Mouse (Mus musculus) lung, embryonic 16.5 days (tissue): ENCODE data around the gene Elf3. TPM values are rescaled to one million over a fixed set of nuclear protein-coding genes. Genes with fewer than 3 reads are reported as not detected.

Source experiments
- ATAC-seq: fragments of 200-750 bp; cut with Nextera tagmentation; 2 replicates; pipeline ENCODE4 v1.8.0; 2017; ENCODE audit warnings: low read depth, mild to moderate bottlenecking, moderate library complexity
- H3K27ac ChIP-seq: fragments of 300-500 bp; sonication (generic); 2 replicates; pipeline ENCODE4 v1.5.1; 2014; ENCODE audit warnings: mild to moderate bottlenecking, control low read depth, low read length
- H3K27me3 ChIP-seq: fragments of 300-500 bp; sonication (generic); 2 replicates; pipeline ENCODE4 v1.6.1; 2014; ENCODE audit warnings: low read depth, low read length, mixed read lengths; ENCODE audit not compliant: control insufficient read depth, insufficient read depth
- H3K36me3 ChIP-seq: fragments of 300-500 bp; sonication (generic); 2 replicates; pipeline ENCODE4 v1.6.1; 2014; ENCODE audit warnings: low read length; ENCODE audit not compliant: control insufficient read depth, insufficient read depth
- H3K4me1 ChIP-seq: fragments of 300-500 bp; sonication (generic); replicated peaks from 2 replicates; pipeline ENCODE4 v1.6.1; 2014; ENCODE audit warnings: low read length, mixed read lengths; ENCODE audit not compliant: control insufficient read depth, insufficient read depth
- H3K4me2 ChIP-seq: fragments of 300-500 bp; sonication (generic); 2 replicates; pipeline ENCODE4 v1.6.1; 2014; ENCODE audit warnings: low read depth, low read length, control low read depth
- H3K4me3 ChIP-seq: fragments of 300-500 bp; sonication (generic); 2 replicates; pipeline ENCODE4 v1.5.1; 2014; ENCODE audit warnings: mild to moderate bottlenecking, low read length, control low read depth
- H3K9ac ChIP-seq: fragments of 300-500 bp; sonication (generic); 2 replicates; pipeline ENCODE4 v1.6.1; 2014; ENCODE audit warnings: low read length, control low read depth
- H3K9me3 ChIP-seq: fragments of 300-500 bp; sonication (generic); 2 replicates; pipeline ENCODE4 v1.6.1; 2016; ENCODE audit warnings: low read length; ENCODE audit not compliant: control insufficient read depth
- WGBS: fragments of 180-500 bp; shearing (Covaris S2); extraction: QIAGEN DNeasy Blood & Tissue Kit; methylation state at CpG from one replicate; pipeline ENCODE4 v1.1.7; 2014; 5-methylcytosine and 5-hydroxymethylcytosine counted together
- polyA plus RNA-seq: library from polyadenylated mRNA; unstranded; fragments of >200 nt; fragmentation: Nextera tagmentation; extraction: Ambion mirVana; gene quantifications from 2 replicates; pipeline ENCODE4 v1.2.1, GENCODE M21; 2015

Gene Elf3
- polyA plus RNA-seq, 1 experiment from 2014 or later: 32.9 TPM

DNA sequence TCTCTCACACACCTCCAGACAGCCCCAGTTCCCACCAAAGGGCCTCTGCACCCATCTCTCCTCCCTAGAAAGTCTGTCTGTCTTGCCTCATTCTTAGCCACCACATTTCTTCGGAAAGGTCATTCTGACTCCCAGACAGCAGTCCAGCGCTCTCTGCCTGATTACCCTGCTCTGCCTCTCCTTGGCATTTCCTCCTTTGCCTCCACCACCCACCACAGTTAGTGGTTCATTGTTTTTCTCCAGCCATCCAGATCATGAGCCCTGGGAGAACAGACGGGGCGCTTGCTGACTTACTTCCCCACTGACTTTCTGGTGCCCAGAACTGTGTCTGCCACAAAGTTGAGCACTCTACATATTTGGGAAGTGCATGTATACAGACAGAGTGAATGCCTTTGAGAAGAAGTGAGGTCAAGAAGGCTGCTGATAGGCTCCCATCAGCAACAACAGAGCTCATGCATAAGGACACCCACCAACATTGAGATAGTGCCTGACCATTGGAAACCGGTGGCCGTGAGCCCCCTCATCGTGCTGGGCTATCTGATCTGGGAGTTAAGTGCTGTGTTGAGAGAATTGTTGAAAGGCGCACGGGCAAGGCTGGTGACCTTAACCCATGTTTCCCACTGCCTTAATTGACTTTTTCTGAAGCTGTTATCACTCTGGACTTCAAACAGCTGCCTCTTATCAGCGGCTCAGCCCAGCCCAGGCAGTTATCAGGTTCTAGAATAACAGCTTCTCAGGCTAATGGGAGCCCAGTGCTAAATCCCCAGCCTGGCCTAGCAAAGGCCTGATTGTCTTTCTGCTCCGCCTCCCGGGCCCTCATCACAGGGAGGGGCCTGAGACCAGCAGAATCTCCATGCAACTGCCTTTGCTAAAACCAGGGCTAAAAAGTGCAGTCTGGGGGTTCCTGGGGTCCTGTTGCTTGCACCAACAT is 53.9 kb downstream of the Elf3 start:
- Histone ChIP-seq H3K27ac (no peak overlapping the region), H3K36me3 (no peaks in the 10 kb centered on the region), H3K9me3 (no peaks in the 10 kb centered on the region), H3K9ac (no peak overlapping the region), H3K4me2 (no peak overlapping the region), H3K4me1 (peaks cover 3% of the 10 kb centered on the region; the same call in 1 of the 2 replicates), H3K27me3 (no peaks in the 10 kb centered on the region), H3K4me3 (no peak overlapping the region)
- ATAC-seq: no peak
- 31% methylated on average over 12 of the region's 12 CpGs for WGBS

Other genes with a start within 250 kb of the Elf3 start
- gene Lgr6, start 153.3 kb downstream of the Elf3 start, polyA plus RNA-seq: 9.2 and 9.9 TPM in 2 replicates
- gene Ptpn7, start 125.9 kb downstream of the Elf3 start, polyA plus RNA-seq: 4.4 and 6.1 TPM in 2 replicates
- 37.4 and 42.9 TPM in 2 replicates for gene Arl8a, start 111.7 kb downstream of the Elf3 start, polyA plus RNA-seq
- not detected in 2 replicates for gene Gpr37l1, start 90.9 kb downstream of the Elf3 start, polyA plus RNA-seq
- gene Rnpep, start 25.5 kb upstream of the Elf3 start, polyA plus RNA-seq: 96.0 and 108 TPM in 2 replicates
- 185 and 187 TPM in 2 replicates for gene Timm17a, start 55.2 kb upstream of the Elf3 start, polyA plus RNA-seq
- 3.9 and 4.1 TPM in 2 replicates for gene Lmod1, start 66.2 kb upstream of the Elf3 start, polyA plus RNA-seq
- gene Shisa4, start 116.7 kb upstream of the Elf3 start, polyA plus RNA-seq: 24.4 and 25.4 TPM in 2 replicates
- 103 and 109 TPM in 2 replicates for gene Ipo9, start 171.9 kb upstream of the Elf3 start, polyA plus RNA-seq